Mouse (Mus musculus): Measurements from ENCODE around the gene Tsg101. TPM values are rescaled to one million over a fixed set of nuclear protein-coding genes. Genes with fewer than 3 reads are reported as not detected.

Gene Tsg101
- polyA plus RNA-seq, 1 experiment: 70.8 TPM

DNA sequence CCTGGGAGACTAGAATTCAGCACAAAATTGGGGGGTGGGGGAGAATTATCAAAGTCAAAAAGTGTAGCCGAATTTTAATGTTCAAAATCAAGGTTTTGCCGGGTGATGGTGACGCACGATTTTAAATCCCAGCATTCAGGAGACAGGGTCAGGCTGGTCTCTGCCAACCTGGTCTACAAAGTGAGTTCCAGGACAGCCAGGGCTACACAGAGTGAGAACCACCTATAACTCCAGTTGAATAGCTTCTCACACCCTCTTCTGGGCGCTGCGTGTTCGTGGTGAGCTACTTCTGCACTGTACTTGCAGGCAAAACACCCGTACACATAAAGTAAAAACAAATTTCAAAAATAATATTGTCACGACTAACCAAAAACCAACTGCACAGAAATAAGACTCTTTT, 39.1 kb upstream of the Tsg101 start:
- Histone ChIP-seq H3K79me2 (ENCODE audit: control insufficient read depth, insufficient read depth) (peaks cover 16% of the 10 kb centered on the region), H3K27me3 (ENCODE audit: control insufficient read depth, insufficient read depth, insufficient read length) (no peaks in the 10 kb centered on the region), H3K79me3 (ENCODE audit: low read depth) (no peaks in the 10 kb centered on the region), H3K36me3 (ENCODE audit: control insufficient read depth, insufficient read depth) (peaks cover 12% of the 10 kb centered on the region), H3ac (ENCODE audit: control insufficient read depth, insufficient read length, low read depth) (peak overlapping the region; percentile 24), H3K4me3 (ENCODE audit: insufficient read depth, poor library complexity, severe bottlenecking) (peak overlapping the region; percentile 69)
- TF ChIP-seq MAX (IDR thresholded peaks at IDR 0.05): no peak
- no peak for TF ChIP-seq MYOG (IDR thresholded peaks at IDR 0.05; ENCODE audit: control insufficient read depth, extremely low read depth, insufficient read length)
- TF ChIP-seq CEBPB (IDR thresholded peaks at IDR 0.05; ENCODE audit: low read depth): no peak
- no peak for TF ChIP-seq USF1 (IDR thresholded peaks at IDR 0.05; ENCODE audit: low read depth)
- TF ChIP-seq FOSL1 (IDR thresholded peaks at IDR 0.05; ENCODE audit: insufficient read depth, low read length, poor library complexity, severe bottlenecking): no peak
- TF ChIP-seq CTCF (IDR thresholded peaks at IDR 0.05; ENCODE audit: control insufficient read depth, insufficient read depth, insufficient read length): no peak
- no peak for TF ChIP-seq MYOD1 (IDR thresholded peaks at IDR 0.05; ENCODE audit: control insufficient read depth, insufficient read length, low read depth)

DNA sequence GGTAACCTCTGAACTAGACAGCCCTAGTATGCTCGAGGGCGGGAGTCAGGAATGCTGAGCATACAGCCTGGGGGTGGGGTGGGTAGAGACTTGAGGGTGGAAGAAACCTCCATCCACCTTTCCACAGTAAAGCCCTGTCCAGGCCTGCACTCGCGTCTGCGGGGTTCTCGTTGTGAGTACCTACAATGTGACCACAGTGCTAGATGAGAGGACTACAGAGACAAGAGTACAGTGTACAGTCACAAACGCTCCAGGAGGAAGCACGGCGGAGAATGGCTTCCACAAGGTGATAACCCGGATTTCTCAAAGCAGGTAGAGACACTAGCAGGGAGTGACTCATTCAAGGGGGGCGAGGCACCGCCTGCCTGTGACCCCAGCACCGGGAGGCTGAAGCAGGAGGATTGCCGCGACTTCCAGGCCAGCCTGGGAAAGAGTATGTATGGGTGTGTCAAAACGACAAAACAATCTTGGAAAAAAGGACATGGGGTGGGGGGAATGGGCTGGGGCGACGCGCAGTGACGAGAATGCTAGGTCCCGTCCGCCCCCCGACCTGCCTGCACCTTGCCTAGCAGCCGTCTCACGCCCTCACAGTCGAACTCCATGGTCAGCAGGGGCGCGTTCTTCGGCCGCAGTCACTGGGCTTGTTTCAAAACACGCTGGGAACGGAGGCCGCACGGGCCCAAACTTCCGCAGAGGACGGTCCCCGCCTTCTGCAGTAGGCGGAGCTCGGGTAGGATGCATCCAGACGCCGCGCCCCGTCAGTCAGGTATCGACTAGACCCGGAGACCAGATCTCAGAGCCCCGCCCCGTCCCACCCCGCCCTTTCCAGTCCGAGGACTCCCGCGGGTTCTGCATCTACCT, 38.3 kb upstream of the Tsg101 start, which contains the start of gene Uevld:
Gene Uevld (minus strand): TSS at position 697 of the 861 bp plus-strand sequence.
- peaks cover 12% of the 10 kb centered on the region for H3K36me3 ChIP-seq (ENCODE audit: control insufficient read depth, insufficient read depth)
- H3K79me2 ChIP-seq (ENCODE audit: control insufficient read depth, insufficient read depth): peaks cover 16% of the 10 kb centered on the region
- H3K79me3 ChIP-seq (ENCODE audit: low read depth): no peaks in the 10 kb centered on the region
- H3ac ChIP-seq (ENCODE audit: control insufficient read depth, insufficient read length, low read depth): peak within 1 kb of the TSS; percentile 79
- peak within 1 kb of the TSS; percentile 69 for H3K4me3 ChIP-seq (ENCODE audit: insufficient read depth, poor library complexity, severe bottlenecking)
- H3K27me3 ChIP-seq (ENCODE audit: control insufficient read depth, insufficient read depth, insufficient read length): no peaks in the 10 kb centered on the region
- TF ChIP-seq USF1 (IDR thresholded peaks at IDR 0.05; ENCODE audit: low read depth): no peak
- TF ChIP-seq CEBPB (IDR thresholded peaks at IDR 0.05; ENCODE audit: low read depth): peak; percentile 10

GRCm38 (mm10) chr7:46935847-46936246, 16.1 kb upstream of the Tsg101 start:
- no peak overlapping the region for H3ac ChIP-seq (ENCODE audit: control insufficient read depth, insufficient read length, low read depth)
- peaks cover 9% of the 10 kb centered on the region for H3K36me3 ChIP-seq (ENCODE audit: control insufficient read depth, insufficient read depth)
- TF ChIP-seq FOSL1 (IDR thresholded peaks at IDR 0.05; ENCODE audit: insufficient read depth, low read length, poor library complexity, severe bottlenecking) (no peak), MYOD1 (IDR thresholded peaks at IDR 0.05; ENCODE audit: control insufficient read depth, insufficient read length, low read depth) (no peak), CTCF (IDR thresholded peaks at IDR 0.05; ENCODE audit: control insufficient read depth, insufficient read depth, insufficient read length) (no peak), USF1 (IDR thresholded peaks at IDR 0.05; ENCODE audit: low read depth) (no peak), MYOG (IDR thresholded peaks at IDR 0.05; ENCODE audit: control insufficient read depth, extremely low read depth, insufficient read length) (no peak), CEBPB (IDR thresholded peaks at IDR 0.05; ENCODE audit: low read depth) (no peak), MAX (IDR thresholded peaks at IDR 0.05) (no peak)

GRCm38 (mm10) chr7:46934788-46935187, 15.0 kb upstream of the Tsg101 start:
- H3K4me3 ChIP-seq (ENCODE audit: insufficient read depth, poor library complexity, severe bottlenecking): no peak overlapping the region
- H3K36me3 ChIP-seq (ENCODE audit: control insufficient read depth, insufficient read depth): peaks cover 9% of the 10 kb centered on the region
- H3K27me3 ChIP-seq (ENCODE audit: control insufficient read depth, insufficient read depth, insufficient read length): no peaks in the 10 kb centered on the region
- no peaks in the 10 kb centered on the region for H3K79me3 ChIP-seq (ENCODE audit: low read depth)
- TF ChIP-seq MYOD1 (IDR thresholded peaks at IDR 0.05; ENCODE audit: control insufficient read depth, insufficient read length, low read depth) (no peak), USF1 (IDR thresholded peaks at IDR 0.05; ENCODE audit: low read depth) (no peak), CEBPB (IDR thresholded peaks at IDR 0.05; ENCODE audit: low read depth) (no peak), FOSL1 (IDR thresholded peaks at IDR 0.05; ENCODE audit: insufficient read depth, low read length, poor library complexity, severe bottlenecking) (no peak)
- H3K79me2 ChIP-seq (ENCODE audit: control insufficient read depth, insufficient read depth): no peaks in the 10 kb centered on the region
- H3ac ChIP-seq (ENCODE audit: control insufficient read depth, insufficient read length, low read depth): no peak overlapping the region

More at GRCm38 (mm10) chr7:46935847-46936246, 16.1 kb upstream of the Tsg101 start:
- no peaks in the 10 kb centered on the region for H3K79me2 ChIP-seq (ENCODE audit: control insufficient read depth, insufficient read depth)
- H3K27me3 ChIP-seq (ENCODE audit: control insufficient read depth, insufficient read depth, insufficient read length): no peaks in the 10 kb centered on the region
- H3K4me3 ChIP-seq (ENCODE audit: insufficient read depth, poor library complexity, severe bottlenecking): no peak overlapping the region
- no peaks in the 10 kb centered on the region for H3K79me3 ChIP-seq (ENCODE audit: low read depth)

DNA sequence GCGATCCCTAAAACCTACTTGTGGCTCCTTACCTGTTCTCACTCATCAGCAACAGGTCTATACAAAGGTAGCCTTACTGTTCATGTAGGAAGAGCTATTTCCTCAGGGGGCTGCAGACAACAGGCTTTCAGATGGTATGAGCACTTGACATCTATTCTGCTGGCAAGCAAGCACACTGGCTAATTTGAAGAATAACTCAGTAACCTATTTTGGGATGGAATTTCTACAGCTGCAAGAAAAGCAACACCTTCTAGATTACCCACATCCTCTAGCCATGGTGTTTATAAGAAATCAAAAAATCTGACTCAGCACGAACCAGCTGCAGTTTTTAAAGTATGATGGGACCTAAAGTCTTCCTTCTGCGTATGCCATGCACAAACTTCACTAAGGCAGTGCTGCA, 11.6 kb upstream of the Tsg101 start:
- Histone ChIP-seq H3K4me3 (ENCODE audit: insufficient read depth, poor library complexity, severe bottlenecking) (no peak overlapping the region), H3K36me3 (ENCODE audit: control insufficient read depth, insufficient read depth) (peaks cover 9% of the 10 kb centered on the region), H3ac (ENCODE audit: control insufficient read depth, insufficient read length, low read depth) (no peak overlapping the region), H3K79me2 (ENCODE audit: control insufficient read depth, insufficient read depth) (no peaks in the 10 kb centered on the region), H3K79me3 (ENCODE audit: low read depth) (no peaks in the 10 kb centered on the region), H3K27me3 (ENCODE audit: control insufficient read depth, insufficient read depth, insufficient read length) (no peaks in the 10 kb centered on the region)
- TF ChIP-seq USF1 (IDR thresholded peaks at IDR 0.05; ENCODE audit: low read depth) (no peak), FOSL1 (IDR thresholded peaks at IDR 0.05; ENCODE audit: insufficient read depth, low read length, poor library complexity, severe bottlenecking) (no peak), CTCF (IDR thresholded peaks at IDR 0.05; ENCODE audit: control insufficient read depth, insufficient read depth, insufficient read length) (no peak), MYOD1 (IDR thresholded peaks at IDR 0.05; ENCODE audit: control insufficient read depth, insufficient read length, low read depth) (no peak), CEBPB (IDR thresholded peaks at IDR 0.05; ENCODE audit: low read depth) (no peak), MYOG (IDR thresholded peaks at IDR 0.05; ENCODE audit: control insufficient read depth, extremely low read depth, insufficient read length) (no peak), MAX (IDR thresholded peaks at IDR 0.05) (no peak)

DNA sequence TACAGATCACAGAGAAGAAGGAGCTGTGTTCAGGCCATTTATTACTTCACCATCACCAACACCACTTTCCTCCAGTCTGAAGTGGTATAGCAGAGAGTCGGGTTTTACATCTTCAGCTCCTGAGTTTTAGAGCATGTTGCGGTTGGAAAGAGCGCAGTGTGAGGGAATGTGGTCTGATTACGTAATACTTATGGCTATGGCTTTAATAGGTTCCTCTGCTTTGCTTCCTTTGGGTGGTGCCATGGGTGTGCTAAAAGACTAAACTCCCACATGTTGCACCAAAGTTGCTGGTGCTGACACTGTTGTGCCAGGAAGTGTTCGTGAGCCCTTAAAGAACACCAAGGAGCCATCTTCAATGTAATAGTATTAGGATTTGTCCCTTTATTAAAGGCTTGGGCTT, 8.5 kb upstream of the Tsg101 start:
- TF ChIP-seq MYOD1 (IDR thresholded peaks at IDR 0.05; ENCODE audit: control insufficient read depth, insufficient read length, low read depth) (no peak), MYOG (IDR thresholded peaks at IDR 0.05; ENCODE audit: control insufficient read depth, extremely low read depth, insufficient read length) (no peak), CTCF (IDR thresholded peaks at IDR 0.05; ENCODE audit: control insufficient read depth, insufficient read depth, insufficient read length) (no peak), CEBPB (IDR thresholded peaks at IDR 0.05; ENCODE audit: low read depth) (no peak), MAX (IDR thresholded peaks at IDR 0.05) (no peak), USF1 (IDR thresholded peaks at IDR 0.05; ENCODE audit: low read depth) (no peak), FOSL1 (IDR thresholded peaks at IDR 0.05; ENCODE audit: insufficient read depth, low read length, poor library complexity, severe bottlenecking) (no peak)
- Histone ChIP-seq H3K27me3 (ENCODE audit: control insufficient read depth, insufficient read depth, insufficient read length) (no peaks in the 10 kb centered on the region), H3K79me2 (ENCODE audit: control insufficient read depth, insufficient read depth) (no peaks in the 10 kb centered on the region), H3K79me3 (ENCODE audit: low read depth) (no peaks in the 10 kb centered on the region), H3ac (ENCODE audit: control insufficient read depth, insufficient read length, low read depth) (no peak overlapping the region), H3K36me3 (ENCODE audit: control insufficient read depth, insufficient read depth) (peaks cover 6% of the 10 kb centered on the region), H3K4me3 (ENCODE audit: insufficient read depth, poor library complexity, severe bottlenecking) (no peak overlapping the region)
